Mouse (Mus musculus) embryonic fibroblast, embryonic 13.5 days (primary cell): ENCODE results near the gene Olfr520.

Source experiments
- CTCF ChIP-seq: IDR thresholded peaks from 2 replicates; pipeline ENCODE4 v1.5.1; 2011; ENCODE audit warnings: mild to moderate bottlenecking, control low read depth, low read length, moderate library complexity, borderline replicate concordance; ENCODE audit not compliant: insufficient read depth
- POLR2A ChIP-seq: IDR thresholded peaks from 2 replicates; pipeline ENCODE4 v1.6.1; 2011; ENCODE audit warnings: low read depth, mild to moderate bottlenecking, control low read depth, low read length, moderate library complexity

- no peak for TF ChIP-seq CTCF
- no peak for TF ChIP-seq POLR2A
Measured at GRCm38 (mm10) chr7:99709992-99710391, 20.1 kb upstream of the Olfr520 start.
